Mouse (Mus musculus) ovary, adult 18-20 months (tissue): ENCODE results near the gene Mrpl58.
"Not testable (repeated sequence)": the region's sequence is repeated elsewhere in the genome, so short reads cannot be mapped to it uniquely, and the experiment has no call there.

Experiments used
- DNase-seq: peaks from one replicate; pipeline ENCODE4 v3.0.0; 2022; ENCODE audit warnings: low spot score, mixed read lengths

Mrpl58 gene

GRCm38 (mm10) chr11:115382891-115383290 is 20.7 kb upstream of the Mrpl58 start:
- DNase-seq: no peak

- no peak for DNase-seq
These were observed 19.7 kb upstream of the Mrpl58 start for GRCm38 (mm10) chr11:115383701-115384474.

GRCm38 (mm10) chr11:115384587-115384986 is 19.0 kb upstream of the Mrpl58 start:
- no peak for DNase-seq

GRCm38 (mm10) chr11:115386859-115387258 is 16.7 kb upstream of the Mrpl58 start:
- DNase-seq: not testable (repeated sequence)

- no peak for DNase-seq
These were observed 12.2 kb upstream of the Mrpl58 start for GRCm38 (mm10) chr11:115391358-115391757.

- DNase-seq: no peak
These were observed 9.7 kb upstream of the Mrpl58 start for GRCm38 (mm10) chr11:115393721-115394325.

GRCm38 (mm10) chr11:115398085-115398484 is 5.5 kb upstream of the Mrpl58 start:
- no peak for DNase-seq

- DNase-seq: no peak
These were observed 3.4 kb upstream of the Mrpl58 start for GRCm38 (mm10) chr11:115400126-115400525.

GRCm38 (mm10) chr11:115400630-115401391 is 2.7 kb upstream of the Mrpl58 start:
- no peak for DNase-seq

GRCm38 (mm10) chr11:115405723-115406122 is 2.2 kb downstream of the Mrpl58 start:
- DNase-seq: no peak

GRCm38 (mm10) chr11:115406858-115407401 is 3.4 kb downstream of the Mrpl58 start:
- no peak for DNase-seq

- DNase-seq: no peak
These were observed 4.8 kb downstream of the Mrpl58 start for GRCm38 (mm10) chr11:115408266-115408920.

- DNase-seq: no peak
These were observed 6.0 kb downstream of the Mrpl58 start for GRCm38 (mm10) chr11:115409556-115409955.

- DNase-seq: peak; percentile 92
These were observed 16.1 kb downstream of the Mrpl58 start, which contains the start of the genes Atp5h and Kctd2 for GRCm38 (mm10) chr11:115419531-115420237. Gene Atp5h (minus strand): TSS chr11:115419962. Gene Kctd2 (plus strand): TSS chr11:115420128.

- DNase-seq: peak; percentile 48
These were observed 17.0 kb downstream of the Mrpl58 start for GRCm38 (mm10) chr11:115420336-115421190.

GRCm38 (mm10) chr11:115421328-115421727 is 17.8 kb downstream of the Mrpl58 start:
- DNase-seq: peak; percentile 38

- no peak for DNase-seq
These were observed 18.4 kb downstream of the Mrpl58 start for GRCm38 (mm10) chr11:115421972-115422371.

- DNase-seq: no peak
These were observed 19.5 kb downstream of the Mrpl58 start for GRCm38 (mm10) chr11:115423091-115423490.

GRCm38 (mm10) chr11:115424666-115425065 is 21.1 kb downstream of the Mrpl58 start:
- no peak for DNase-seq

- DNase-seq: no peak
These were observed 22.1 kb downstream of the Mrpl58 start for GRCm38 (mm10) chr11:115425671-115426070.
